Mouse (Mus musculus): ENCODE measurements at regions not wholly inside any gene's neighbourhood (a gene's known extent, or its start where the extent isn't known, plus 50 kb on each side); places are given as distances from the start of the nearest gene placed in this dataset.
"Not testable (repeated sequence)": the region's sequence is repeated elsewhere in the genome, so short reads cannot be mapped to it uniquely, and the experiment has no call there.

- intact Hi-C loops (cut with DNase I): no loop called here
- no peak for DNase-seq
These were observed 1248.1 kb upstream of the Adam24 start for GRCm38 (mm10) chr8:39426770-39427169.

- DNase-seq: no peak
- intact Hi-C loops (cut with DNase I): no loop called here
These were observed 1247.5 kb upstream of the Adam24 start for GRCm38 (mm10) chr8:39427402-39427801.

- no peak for DNase-seq
- intact Hi-C loops (cut with DNase I): no loop called here
These were observed 1234.1 kb upstream of the Adam24 start for GRCm38 (mm10) chr8:39440550-39441333.

GRCm38 (mm10) chr8:39491139-39491538 lies 1183.7 kb upstream of the Adam24 start:
- DNase-seq; intact Hi-C loops (cut with DNase I): not testable (repeated sequence)

- intact Hi-C loops (cut with DNase I): loop anchor here (10.0 kb wide), 2 partner anchors 194 to 634 kb away; no protein-coding TSS in a partner anchor
- DNase-seq: no peak
These were observed 1174.5 kb upstream of the Adam24 start for GRCm38 (mm10) chr8:39500419-39500818.

GRCm38 (mm10) chr8:39504261-39504660 lies 1170.6 kb upstream of the Adam24 start:
- intact Hi-C loops (cut with DNase I): loop anchor here (10.0 kb wide), 2 partner anchors 191 to 631 kb away; no protein-coding TSS in a partner anchor
- no peak for DNase-seq

- DNase-seq: no peak
- intact Hi-C loops (cut with DNase I): no loop called here
These were observed 1161.9 kb upstream of the Adam24 start for GRCm38 (mm10) chr8:39512967-39513366.

All from heart, postnatal 14 days (tissue).